Mouse (Mus musculus) MEL (cell line): Measurements from ENCODE around the gene Rbm43. TPM values are rescaled to one million over a fixed set of nuclear protein-coding genes. Genes with fewer than 3 reads are reported as not detected.

Experiments
- DNase-seq: peaks from one replicate; pipeline ENCODE4 v3.0.0; 2011; ENCODE audit warnings: low read depth, low spot score
- H3K27ac ChIP-seq: 2 replicates; pipeline ENCODE4 v1.5.1; 2012; ENCODE audit warnings: low read depth, mild to moderate bottlenecking, control low read depth, low read length, moderate library complexity; ENCODE audit not compliant: control insufficient read depth
- H3K27me3 ChIP-seq, 2 experiments: fragments of 150-350 bp in 1 of 2; sonication (generic) in 1 of 2; 2 replicates each; pipeline ENCODE4 v1.6.1; 2012; ENCODE audit warnings: low read length in 2 of 2, mild to moderate bottlenecking in 2 of 2, improper control_type of control experiment in 1 of 2, moderate library complexity in 1 of 2; ENCODE audit not compliant: insufficient read depth in 2 of 2, control insufficient read depth in 1 of 2
- H3K36me3 ChIP-seq, 2 experiments: 2 replicates each; pipeline ENCODE4 v1.6.1; 2012 to 2014; ENCODE audit warnings: low read length in 2 of 2, improper control_type of control experiment in 1 of 2, inconsistent platforms in 1 of 2, mild to moderate bottlenecking in 1 of 2; ENCODE audit not compliant: insufficient read depth in 2 of 2, control insufficient read depth in 1 of 2
- H3K4me1 ChIP-seq, 2 experiments: fragments of 150-350 bp in 1 of 2; sonication (generic) in 1 of 2; 2 replicates each; pipeline ENCODE4 v1.6.1; 2012; ENCODE audit warnings: low read length in 2 of 2, improper control_type of control experiment in 1 of 2, mild to moderate bottlenecking in 1 of 2; ENCODE audit not compliant: insufficient read depth in 2 of 2, control insufficient read depth in 1 of 2
- H3K4me3 ChIP-seq, 2 experiments: fragments of 150-350 bp in 1 of 2; sonication (generic) in 1 of 2; 2 replicates each; pipeline ENCODE4 v1.5.1; 2012; ENCODE audit warnings: low read depth in 2 of 2, low read length in 2 of 2, mild to moderate bottlenecking in 2 of 2, moderate library complexity in 2 of 2, control low read depth in 1 of 2, improper control_type of control experiment in 1 of 2; ENCODE audit not compliant: control insufficient read depth in 1 of 2, insufficient read depth in 1 of 2
- H3K79me2 ChIP-seq: 2 replicates; pipeline ENCODE4 v1.6.1; 2012; ENCODE audit warnings: mild to moderate bottlenecking, low read length, moderate library complexity; ENCODE audit not compliant: control insufficient read depth, poor library complexity, insufficient read depth
- H3K9ac ChIP-seq: 2 replicates; pipeline ENCODE4 v1.6.1; 2012; ENCODE audit warnings: low read depth, mild to moderate bottlenecking, control low read depth, low read length, moderate library complexity; ENCODE audit not compliant: control insufficient read depth, poor library complexity, severe bottlenecking
- H3K9me3 ChIP-seq: fragments of 150-350 bp; sonication (generic); replicated peaks from 2 replicates; pipeline ENCODE4 v1.6.1; 2012; ENCODE audit warnings: mild to moderate bottlenecking, low read length, improper control_type of control experiment, moderate library complexity; ENCODE audit not compliant: insufficient read depth
- BHLHE40 ChIP-seq: IDR thresholded peaks from 2 replicates; pipeline ENCODE4 v1.6.1; 2012; ENCODE audit warnings: low read depth, mild to moderate bottlenecking, inconsistent platforms, low read length, improper control_type of control experiment, borderline replicate concordance
- CHD1 ChIP-seq: IDR thresholded peaks from 2 replicates; pipeline ENCODE4 v1.6.1; 2012; ENCODE audit warnings: low read depth, mild to moderate bottlenecking, inconsistent platforms, low read length, improper control_type of control experiment
- CHD2 ChIP-seq: IDR thresholded peaks from 2 replicates; pipeline ENCODE4 v1.6.1; 2011; ENCODE audit warnings: low read length, improper control_type of control experiment
- CTCF ChIP-seq, 3 experiments: IDR thresholded peaks in 2 of 3; conservative IDR thresholded peaks in 1 of 3; 2 replicates each; pipeline ENCODE4 v1.5.1; 2011 to 2012; ENCODE audit warnings: low read length in 3 of 3, low read depth in 2 of 3, mild to moderate bottlenecking in 2 of 3, improper control_type of control experiment in 1 of 3, inconsistent platforms in 1 of 3, mixed read lengths in 1 of 3, moderate library complexity in 1 of 3; ENCODE audit not compliant: control insufficient read depth in 1 of 3, insufficient read depth in 1 of 3, poor library complexity in 1 of 3, severe bottlenecking in 1 of 3
- E2F4 ChIP-seq: IDR thresholded peaks from 2 replicates; pipeline ENCODE4 v1.6.1; 2011; ENCODE audit warnings: low read depth, low read length, improper control_type of control experiment, borderline replicate concordance
- ELF1 ChIP-seq: IDR thresholded peaks from 2 replicates; pipeline ENCODE4 v1.6.1; 2014; ENCODE audit warnings: low read depth, mild to moderate bottlenecking, inconsistent platforms, low read length, improper control_type of control experiment, moderate library complexity
- EP300 ChIP-seq, 2 experiments: IDR thresholded peaks; 2 replicates each; pipeline ENCODE4 v1.6.1; 2011; ENCODE audit warnings: improper control_type of control experiment in 2 of 2, low read length in 2 of 2, low read depth in 1 of 2, mild to moderate bottlenecking in 1 of 2
- ETS1 ChIP-seq: IDR thresholded peaks from 2 replicates; pipeline ENCODE4 v1.6.1; 2012; ENCODE audit warnings: low read depth, mild to moderate bottlenecking, inconsistent platforms, low read length, improper control_type of control experiment, moderate library complexity
- GABPA ChIP-seq: IDR thresholded peaks from 2 replicates; pipeline ENCODE4 v1.6.1; 2012; ENCODE audit warnings: low read depth, mild to moderate bottlenecking, inconsistent platforms, low read length, improper control_type of control experiment, moderate library complexity
- HCFC1 ChIP-seq: IDR thresholded peaks from 2 replicates; pipeline ENCODE4 v1.6.1; 2012; ENCODE audit warnings: low read depth, mild to moderate bottlenecking, inconsistent platforms, low read length, improper control_type of control experiment, moderate library complexity
- JUND ChIP-seq: IDR thresholded peaks from 2 replicates; pipeline ENCODE4 v1.6.1; 2011; ENCODE audit warnings: low read depth, mild to moderate bottlenecking, improper control_type of control experiment, low read length
- KAT2A ChIP-seq: conservative IDR thresholded peaks from 2 replicates; pipeline ENCODE4 v1.6.1; 2012; ENCODE audit warnings: low read depth, low read length, improper control_type of control experiment, inconsistent platforms
- MAFK ChIP-seq: IDR thresholded peaks from 2 replicates; pipeline ENCODE4 v1.6.1; 2011; ENCODE audit warnings: low read depth, mild to moderate bottlenecking, low read length, improper control_type of control experiment, borderline replicate concordance
- MAX ChIP-seq: IDR thresholded peaks from 2 replicates; pipeline ENCODE4 v1.6.1; 2011; ENCODE audit warnings: low read length, improper control_type of control experiment
- MAZ ChIP-seq: IDR thresholded peaks from 2 replicates; pipeline ENCODE4 v1.6.1; 2012; ENCODE audit warnings: low read depth, mild to moderate bottlenecking, inconsistent platforms, low read length, improper control_type of control experiment
- MEF2A ChIP-seq: IDR thresholded peaks from 2 replicates; pipeline ENCODE4 v1.6.1; 2014; ENCODE audit warnings: low read depth, mild to moderate bottlenecking, inconsistent platforms, low read length, improper control_type of control experiment; ENCODE audit not compliant: poor library complexity, insufficient replicate concordance, severe bottlenecking; ENCODE audit errors: extremely low read depth
- MXI1 ChIP-seq: IDR thresholded peaks from 2 replicates; pipeline ENCODE4 v1.6.1; 2011; ENCODE audit warnings: mild to moderate bottlenecking, low read depth, low read length, improper control_type of control experiment
- MYB ChIP-seq: IDR thresholded peaks from 2 replicates; pipeline ENCODE4 v1.6.1; 2011; ENCODE audit warnings: mild to moderate bottlenecking, low read depth, low read length, improper control_type of control experiment
- MYC ChIP-seq: IDR thresholded peaks from 2 replicates; pipeline ENCODE4 v1.6.1; 2011; ENCODE audit warnings: low read depth, mild to moderate bottlenecking, low read length, improper control_type of control experiment, moderate library complexity
- NELFE ChIP-seq: IDR thresholded peaks from 2 replicates; pipeline ENCODE4 v1.6.1; 2011; ENCODE audit warnings: low read depth, low read length, improper control_type of control experiment
- NRF1 ChIP-seq: IDR thresholded peaks from 2 replicates; pipeline ENCODE4 v1.6.1; 2014; ENCODE audit warnings: low read depth, mild to moderate bottlenecking, inconsistent platforms, low read length, improper control_type of control experiment, moderate library complexity; ENCODE audit not compliant: poor library complexity, insufficient read depth, severe bottlenecking
- POLR2A ChIP-seq, 2 experiments: IDR thresholded peaks; 2 replicates each; pipeline ENCODE4 v1.6.1; 2011 to 2012; ENCODE audit warnings: low read length in 2 of 2, mild to moderate bottlenecking in 2 of 2, control low read depth in 1 of 2, improper control_type of control experiment in 1 of 2, low read depth in 1 of 2, moderate library complexity in 1 of 2; ENCODE audit not compliant: control insufficient read depth in 1 of 2, insufficient read depth in 1 of 2, poor library complexity in 1 of 2
- POLR2AphosphoS2 ChIP-seq: IDR thresholded peaks from 2 replicates; pipeline ENCODE4 v1.6.1; 2011; ENCODE audit warnings: low read length, improper control_type of control experiment
- POLR2AphosphoS5 ChIP-seq: IDR thresholded peaks from 2 replicates; pipeline ENCODE4 v1.6.1; 2012; ENCODE audit warnings: low read depth, borderline replicate concordance, mild to moderate bottlenecking, inconsistent platforms, low read length, moderate library complexity, mixed read lengths
- RAD21 ChIP-seq: IDR thresholded peaks from 2 replicates; pipeline ENCODE4 v1.6.1; 2011; ENCODE audit warnings: mild to moderate bottlenecking, low read depth, low read length, improper control_type of control experiment
- RCOR1 ChIP-seq: IDR thresholded peaks from 2 replicates; pipeline ENCODE4 v1.6.1; 2012; ENCODE audit warnings: low read depth, mild to moderate bottlenecking, inconsistent platforms, low read length, improper control_type of control experiment
- SIN3A ChIP-seq: IDR thresholded peaks from 2 replicates; pipeline ENCODE4 v1.6.1; 2012; ENCODE audit warnings: low read length, improper control_type of control experiment, inconsistent platforms
- SMC3 ChIP-seq: IDR thresholded peaks from 2 replicates; pipeline ENCODE4 v1.6.1; 2011; ENCODE audit warnings: low read depth, low read length, improper control_type of control experiment
- TAL1 ChIP-seq: IDR thresholded peaks from 2 replicates; pipeline ENCODE4 v1.6.1; 2012; ENCODE audit warnings: mild to moderate bottlenecking, inconsistent platforms, low read length, moderate library complexity, mixed read lengths
- TBP ChIP-seq: IDR thresholded peaks from 2 replicates; pipeline ENCODE4 v1.8.0; 2011; ENCODE audit warnings: low read depth, low read length, improper control_type of control experiment
- TCF12 ChIP-seq: IDR thresholded peaks from 2 replicates; pipeline ENCODE4 v1.6.1; 2014; ENCODE audit warnings: low read depth, mild to moderate bottlenecking, inconsistent platforms, low read length, improper control_type of control experiment, moderate library complexity
- UBTF ChIP-seq: IDR thresholded peaks from 2 replicates; pipeline ENCODE4 v1.6.1; 2012; ENCODE audit warnings: low read depth, mild to moderate bottlenecking, inconsistent platforms, low read length, improper control_type of control experiment, moderate library complexity, borderline replicate concordance; ENCODE audit not compliant: insufficient read depth
- USF1 ChIP-seq: IDR thresholded peaks from 2 replicates; pipeline ENCODE4 v1.6.1; 2014; ENCODE audit warnings: low read depth, mild to moderate bottlenecking, inconsistent platforms, low read length, improper control_type of control experiment, moderate library complexity
- ZC3H11A ChIP-seq: IDR thresholded peaks from 2 replicates; pipeline ENCODE4 v1.6.1; 2012; ENCODE audit warnings: low read depth, mild to moderate bottlenecking, inconsistent platforms, low read length, improper control_type of control experiment
- ZKSCAN1 ChIP-seq: IDR thresholded peaks from 2 replicates; pipeline ENCODE4 v1.6.1; 2012; ENCODE audit warnings: low read depth, mild to moderate bottlenecking, inconsistent platforms, low read length, improper control_type of control experiment, moderate library complexity
- ZMIZ1 ChIP-seq: IDR thresholded peaks from 2 replicates; pipeline ENCODE4 v1.6.1; 2012; ENCODE audit warnings: low read depth, mild to moderate bottlenecking, inconsistent platforms, low read length, improper control_type of control experiment, moderate library complexity
- ZNF384 ChIP-seq: IDR thresholded peaks from 2 replicates; pipeline ENCODE4 v1.6.1; 2012; ENCODE audit warnings: low read depth, mild to moderate bottlenecking, inconsistent platforms, low read length, improper control_type of control experiment
- polyA plus RNA-seq, 2 experiments: library from polyadenylated mRNA; stranded (reverse) in 1 of 2; unstranded in 1 of 2; fragments of >175 nt in 1 of 2; fragments of >200 nt in 1 of 2; gene quantifications; 2 replicates each; pipeline versions ENCODE4 v1.2.1 to v1.2.4; 2012; ENCODE audit warnings: low replicate concordance in 2 of 2, low read depth in 1 of 2; ENCODE audit not compliant: insufficient read length in 2 of 2, insufficient read depth in 1 of 2, missing spikeins in 1 of 2
- total RNA-seq: library from RNA; depleted of rRNA; stranded (reverse); fragments of 300-350 nt; gene quantifications from 2 replicates; pipeline ENCODE4 v1.2.3, GENCODE M21; 2012

Rbm43 gene
- total and polyA plus RNA-seq, 3 experiments = 37.9 to 321 (median 64.3) TPM

DNA sequence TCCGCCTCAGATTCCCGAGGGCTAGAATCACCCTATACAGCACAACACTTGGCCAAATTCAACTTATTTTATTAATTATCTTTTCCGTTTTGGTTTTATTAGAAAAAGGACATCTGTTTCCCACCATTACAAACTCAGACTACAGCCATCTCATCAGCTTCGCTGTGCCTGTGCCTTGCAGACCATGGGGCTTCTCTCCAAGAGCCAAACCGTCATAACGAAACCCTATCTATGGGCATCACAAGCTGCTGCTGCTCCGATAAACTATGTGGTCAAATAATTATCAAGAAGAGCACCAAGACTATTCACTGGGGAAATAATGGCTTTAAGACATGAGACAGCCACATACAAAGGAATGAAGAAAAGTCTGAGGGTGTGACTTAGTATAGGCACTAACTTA is 6.9 kb upstream of the Rbm43 start:
- no peaks in the 10 kb centered on the region for H3K9me3 ChIP-seq
- no peaks in the 10 kb centered on the region for H3K27me3 ChIP-seq
- H3K4me3 ChIP-seq = peak overlapping the region in 1 of 2 experiments; percentile 16; a peak in 1 of 4 replicates
- peaks cover 37 to 43% of the 10 kb centered on the region in 2 experiments for H3K4me1 ChIP-seq
- H3K79me2 ChIP-seq = no peaks in the 10 kb centered on the region; the same call in 1 of the 2 replicates
- peak; percentile 94 for DNase-seq
- H3K36me3 ChIP-seq = peaks cover 0 to 52% of the 10 kb centered on the region in 2 experiments; a peak in 2 of 4 replicates
- peak overlapping the region; percentile 97 for H3K27ac ChIP-seq
- peak overlapping the region; percentile 65 for H3K9ac ChIP-seq
- TF ChIP-seq EP300 (IDR thresholded peaks at IDR 0.05; ENCODE audit: low read depth in 1 of 2, low read length in 2 of 2) = peak; percentile 100
- TF ChIP-seq BHLHE40 = peak; percentile 85
- TF ChIP-seq TCF12 = peak; percentile 100
- TF ChIP-seq UBTF = no peak
- peak; percentile 76; the same call in 1 of the 2 replicates for TF ChIP-seq MAZ
- TF ChIP-seq ETS1 = peak; percentile 99
- TF ChIP-seq KAT2A = peak; percentile 46; the same call in 1 of the 2 replicates
- TF ChIP-seq SMC3 = no peak
- no peak for TF ChIP-seq E2F4
- peak; percentile 70 for TF ChIP-seq CHD2
- peak; percentile 97 for TF ChIP-seq SIN3A
- 0 out of 2 replicates have a peak, but pooled peaks have one; percentile 64 for TF ChIP-seq JUND
- peak; percentile 97 for TF ChIP-seq TAL1
- TF ChIP-seq CHD1 = no peak; the same call in 1 of the 2 replicates
- peak in 1 of 2 experiments; percentile 56; a peak in 2 of 4 replicates for TF ChIP-seq POLR2A (IDR thresholded peaks at IDR 0.05; ENCODE audit: control insufficient read depth in 1 of 2, insufficient read depth in 1 of 2, low read depth in 1 of 2, low read length in 2 of 2, poor library complexity in 1 of 2)
- TF ChIP-seq ZMIZ1 = 0 out of 2 replicates have a peak, but pooled peaks have one; percentile 69
- peak; percentile 59; the same call in 1 of the 2 replicates for TF ChIP-seq ELF1
- TF ChIP-seq MAFK = peak; percentile 79; the same call in 1 of the 2 replicates
- TF ChIP-seq NELFE = peak; percentile 25; the same call in 1 of the 2 replicates
- TF ChIP-seq MEF2A = no peak
- peak; percentile 85 for TF ChIP-seq MYC
- 0 out of 2 replicates have a peak, but pooled peaks have one; percentile 40 for TF ChIP-seq USF1
- TF ChIP-seq TBP = peak; percentile 86
- no peak for TF ChIP-seq GABPA
- TF ChIP-seq ZC3H11A = no peak; the same call in 1 of the 2 replicates
- TF ChIP-seq MAX = no peak
- TF ChIP-seq MYB = peak; percentile 100
- no peak for TF ChIP-seq NRF1
- TF ChIP-seq MXI1 = no peak; the same call in 1 of the 2 replicates
- TF ChIP-seq RAD21 = no peak
- TF ChIP-seq POLR2AphosphoS5 = no peak
- no peak for TF ChIP-seq CTCF (IDR thresholded peaks at IDR 0.05 in 2 of 3, conservative IDR thresholded peaks at IDR 0.05 in 1 of 3; ENCODE audit: control insufficient read depth in 1 of 3, insufficient read depth in 1 of 3, low read depth in 2 of 3, low read length in 3 of 3, poor library complexity in 1 of 3, severe bottlenecking in 1 of 3)
- TF ChIP-seq ZKSCAN1 = no peak
- peak; percentile 70 for TF ChIP-seq HCFC1
- TF ChIP-seq ZNF384 = peak; percentile 42; the same call in 1 of the 2 replicates
- TF ChIP-seq POLR2AphosphoS2 = peak; percentile 88
- TF ChIP-seq RCOR1 = peak; percentile 95
